Mouse (Mus musculus): Measurements from ENCODE around the gene Gm16253. TPM values are rescaled to one million over a fixed set of nuclear protein-coding genes. Genes with fewer than 3 reads are reported as not detected.

Gm16253 gene
- polyA plus RNA-seq, 1 experiment, result not detected

GRCm38 (mm10) chr3:96556651-96557635, 19.8 kb upstream of the Gm16253 start:
- no peak for DNase-seq (ENCODE audit: extremely low spot score in 1 of 2, low spot score in 1 of 2)

DNA sequence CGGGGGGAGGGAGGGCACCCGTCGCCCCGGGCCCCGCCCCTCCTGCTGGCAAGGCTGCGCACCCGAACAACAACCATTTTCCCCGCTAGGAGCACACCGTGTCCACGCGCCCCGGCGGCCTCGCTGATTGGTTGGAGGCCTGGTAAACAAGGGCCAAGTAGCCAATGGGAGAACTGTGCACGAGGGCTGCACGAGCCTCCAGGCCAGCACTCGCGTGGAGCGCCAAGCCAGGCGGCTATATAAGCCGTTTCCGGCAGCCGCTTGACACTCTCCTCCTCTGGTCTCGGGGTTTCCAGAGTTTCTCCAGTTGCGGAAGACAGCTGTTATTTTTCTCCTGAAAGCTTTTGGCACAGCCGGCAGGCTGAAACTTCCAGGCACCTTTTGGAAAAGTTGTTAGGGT, 19.1 kb upstream of the Gm16253 start, which contains the start of gene Txnip:
Gene Txnip, plus strand, starts transcription at position 264 of the 400 bp plus-strand sequence.
- peak; percentile 91 to 95 for DNase-seq (ENCODE audit: extremely low spot score in 1 of 2, low spot score in 1 of 2)

- no peak for DNase-seq (ENCODE audit: extremely low spot score in 1 of 2, low spot score in 1 of 2)
Observed at GRCm38 (mm10) chr3:96558159-96558558, 18.6 kb upstream of the Gm16253 start.

DNA sequence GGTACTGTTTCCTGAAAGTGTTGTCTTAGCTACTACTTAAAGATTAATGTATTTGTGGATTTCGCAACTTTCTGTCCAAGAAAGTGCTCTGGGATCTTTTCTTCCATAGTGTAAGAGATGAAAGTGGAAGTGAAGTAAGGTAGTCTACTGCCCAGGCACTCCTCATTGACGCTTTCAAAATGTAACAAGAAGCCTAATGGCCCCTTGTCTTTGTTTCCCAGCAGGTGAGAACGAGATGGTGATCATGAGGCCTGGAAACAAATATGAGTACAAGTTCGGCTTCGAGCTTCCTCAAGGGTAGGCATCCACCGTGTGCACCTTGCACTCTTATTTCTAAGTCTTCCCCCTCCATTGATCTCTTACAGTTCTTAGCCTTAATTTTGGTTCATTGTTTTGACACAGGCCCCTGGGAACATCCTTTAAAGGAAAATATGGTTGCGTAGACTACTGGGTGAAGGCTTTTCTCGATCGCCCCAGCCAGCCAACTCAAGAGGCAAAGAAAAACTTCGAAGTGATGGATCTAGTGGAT, 18.1 kb upstream of the Gm16253 start:
- DNase-seq (ENCODE audit: extremely low spot score in 1 of 2, low spot score in 1 of 2), result no peak

DNA sequence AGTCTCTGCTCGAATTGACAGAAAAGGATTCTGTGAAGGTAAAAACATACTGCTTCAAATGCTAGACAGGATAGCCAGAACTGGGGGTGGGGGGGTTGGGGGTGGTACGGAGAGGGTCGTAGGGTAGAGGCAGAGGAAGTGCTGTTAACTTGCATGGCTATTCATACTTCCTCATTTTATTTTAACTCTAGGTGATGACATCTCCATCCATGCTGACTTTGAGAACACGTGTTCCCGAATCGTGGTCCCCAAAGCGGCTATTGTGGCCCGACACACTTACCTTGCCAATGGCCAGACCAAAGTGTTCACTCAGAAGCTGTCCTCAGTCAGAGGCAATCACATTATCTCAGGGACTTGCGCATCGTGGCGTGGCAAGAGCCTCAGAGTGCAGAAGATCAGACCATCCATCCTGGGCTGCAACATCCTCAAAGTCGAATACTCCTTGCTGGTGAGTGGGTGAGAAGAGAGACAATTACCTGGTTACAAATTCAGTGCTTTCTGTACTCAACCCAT, 17.3 kb upstream of the Gm16253 start:
- DNase-seq (ENCODE audit: extremely low spot score in 1 of 2, low spot score in 1 of 2), result no peak

GRCm38 (mm10) chr3:96559911-96560850, 16.6 kb upstream of the Gm16253 start:
- DNase-seq (ENCODE audit: extremely low spot score in 1 of 2, low spot score in 1 of 2), result no peak

DNA sequence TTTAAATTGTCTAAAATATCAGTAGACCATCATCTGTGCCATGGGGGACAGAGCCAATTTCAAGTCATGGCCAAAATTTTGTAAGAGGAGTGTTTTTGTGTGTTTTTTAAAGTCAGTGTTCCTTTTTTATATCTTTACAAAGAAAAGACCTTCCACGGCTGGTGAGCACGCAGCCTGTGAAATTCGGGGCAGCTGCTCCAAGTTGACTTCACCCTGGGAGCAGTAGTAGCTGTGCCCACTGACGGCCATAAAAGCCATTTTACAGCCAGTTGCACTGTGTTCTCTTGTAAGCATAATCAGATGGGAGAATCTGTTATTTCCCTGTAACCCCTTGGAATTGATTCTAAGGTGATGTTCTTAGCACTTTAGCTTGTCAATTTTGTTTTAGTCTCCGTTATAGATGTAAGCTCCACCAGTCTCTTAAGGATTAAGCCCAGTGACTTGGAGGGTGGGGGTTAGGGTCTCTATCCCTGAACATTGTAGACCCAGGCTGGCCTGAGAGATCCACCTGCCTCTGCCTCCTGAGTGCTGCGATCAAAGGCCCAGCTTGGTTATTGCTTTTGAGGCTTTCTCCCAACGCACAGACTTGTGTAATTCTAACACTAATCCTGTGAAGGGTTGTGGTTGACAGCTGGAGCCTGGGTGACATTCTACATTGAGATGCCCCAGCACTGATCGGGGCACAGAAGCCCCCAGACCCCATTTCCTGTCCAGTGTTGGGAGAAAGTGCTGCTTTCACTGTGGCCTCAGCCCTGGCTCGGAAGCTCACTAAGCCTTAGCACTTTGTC, 15.7 kb upstream of the Gm16253 start:
- no peak for DNase-seq (ENCODE audit: extremely low spot score in 1 of 2, low spot score in 1 of 2)

- no peak for DNase-seq (ENCODE audit: extremely low spot score in 1 of 2, low spot score in 1 of 2)
Observed at GRCm38 (mm10) chr3:96561946-96562681, 14.7 kb upstream of the Gm16253 start.

DNA sequence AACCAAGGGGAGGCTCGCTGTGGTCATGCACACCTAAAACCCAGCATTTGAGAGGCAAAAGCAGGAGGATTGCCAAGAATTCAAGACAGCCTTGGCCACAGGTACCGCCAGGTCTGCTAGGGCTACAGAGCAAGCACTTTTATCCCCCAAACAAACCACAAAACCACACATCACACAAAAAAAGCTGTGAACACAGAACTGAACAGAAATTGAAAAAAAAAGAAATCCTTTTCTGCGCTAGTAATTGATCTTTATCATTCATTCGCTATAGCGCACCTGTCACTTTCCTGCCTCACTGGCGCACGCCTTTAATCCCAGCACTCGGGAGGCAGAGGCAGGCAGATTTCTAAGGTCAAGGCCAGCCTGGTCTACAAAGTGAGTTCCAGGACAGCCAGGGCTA, 13.5 kb upstream of the Gm16253 start:
- no peak for DNase-seq (ENCODE audit: extremely low spot score in 1 of 2, low spot score in 1 of 2)

GRCm38 (mm10) chr3:96563911-96564632, 12.7 kb upstream of the Gm16253 start:
- DNase-seq (ENCODE audit: extremely low spot score in 1 of 2, low spot score in 1 of 2), result no peak

DNA sequence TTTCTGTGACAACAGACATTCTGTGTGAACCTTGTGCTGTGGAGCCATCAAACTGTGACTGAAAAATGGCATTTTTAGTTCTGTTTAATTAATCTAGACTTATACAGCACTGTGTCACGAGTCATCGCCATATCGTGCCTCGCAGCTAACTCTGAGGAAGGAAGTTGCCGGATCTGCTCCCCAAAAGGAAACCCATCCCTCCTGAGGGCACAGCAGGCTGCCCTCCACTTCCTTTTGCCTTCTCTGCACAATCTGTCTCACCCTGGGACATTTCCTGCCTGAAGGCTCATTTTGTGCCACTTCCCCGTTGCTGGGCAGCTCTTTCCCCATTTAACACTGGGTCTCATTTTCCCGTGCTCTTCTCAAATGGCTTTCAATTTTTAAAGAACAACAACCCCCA, 12.2 kb upstream of the Gm16253 start:
- no peak for DNase-seq (ENCODE audit: extremely low spot score in 1 of 2, low spot score in 1 of 2)

DNA sequence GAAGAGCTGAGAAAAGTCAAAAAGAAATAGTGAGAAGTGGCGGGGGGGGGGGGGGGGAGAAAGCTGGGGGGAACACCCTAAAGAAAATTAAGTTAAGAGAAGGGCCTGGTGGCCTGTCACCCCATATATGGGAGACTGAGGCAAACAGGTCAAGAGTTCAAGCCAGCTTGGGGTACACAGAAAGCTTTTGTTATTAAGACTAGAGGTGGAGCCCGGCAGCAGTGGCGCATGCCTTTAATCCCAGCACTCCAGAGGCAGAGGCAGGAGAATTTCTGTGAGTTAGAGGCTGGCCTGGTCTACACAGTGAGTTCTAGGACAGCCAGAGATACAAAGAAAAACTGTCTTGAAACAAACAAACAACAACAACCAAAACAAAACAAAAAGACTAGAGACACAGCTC, 11.7 kb upstream of the Gm16253 start:
- DNase-seq (ENCODE audit: extremely low spot score in 1 of 2, low spot score in 1 of 2), result no peak

GRCm38 (mm10) chr3:96566661-96567450, 9.9 kb upstream of the Gm16253 start:
- DNase-seq (ENCODE audit: extremely low spot score in 1 of 2, low spot score in 1 of 2), result no peak

DNA sequence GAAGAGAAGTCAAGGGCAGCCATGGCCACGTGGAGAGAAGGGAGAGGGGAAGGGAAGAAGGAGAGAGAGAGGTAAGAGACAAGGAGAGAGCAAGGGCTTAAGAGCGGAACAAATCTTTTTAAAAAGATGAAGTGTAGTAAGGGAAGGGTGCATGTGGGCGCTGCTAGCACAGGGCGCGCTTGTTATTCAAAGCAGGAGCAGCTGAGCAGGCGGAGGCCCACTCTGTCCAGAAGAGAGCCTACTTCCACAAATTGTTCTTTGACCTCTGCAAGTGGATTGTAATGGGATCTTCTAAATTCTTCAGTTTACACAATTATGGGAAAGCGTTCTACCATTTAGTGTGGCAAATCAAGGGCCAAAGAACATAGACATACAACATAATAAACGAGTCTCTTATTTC, 8.2 kb upstream of the Gm16253 start:
- DNase-seq (ENCODE audit: extremely low spot score in 1 of 2, low spot score in 1 of 2), result no peak

GRCm38 (mm10) chr3:96569506-96569905, 7.3 kb upstream of the Gm16253 start:
- DNase-seq (ENCODE audit: extremely low spot score in 1 of 2, low spot score in 1 of 2), result no peak

GRCm38 (mm10) chr3:96569966-96570605, 6.7 kb upstream of the Gm16253 start:
- no peak for DNase-seq (ENCODE audit: extremely low spot score in 1 of 2, low spot score in 1 of 2)

GRCm38 (mm10) chr3:96570643-96571042, 6.1 kb upstream of the Gm16253 start:
- no peak for DNase-seq (ENCODE audit: extremely low spot score in 1 of 2, low spot score in 1 of 2)

Measured in frontal cortex, adult 2 months (tissue).